Mouse (Mus musculus): ENCODE results near the gene Smpd4.

- TF ChIP-seq POLR2A (IDR thresholded peaks at IDR 0.05; ENCODE audit: control insufficient read depth, extremely low read depth, insufficient read depth, low read length, poor library complexity) (no peak), CTCF (IDR thresholded peaks at IDR 0.05; ENCODE audit: borderline replicate concordance, control insufficient read depth, extremely low read depth, insufficient read depth, low read length, poor library complexity) (peak; percentile 62; the same call in 1 of the 2 replicates)
Observed at GRCm38 (mm10) chr16:17583064-17583463, 36.1 kb upstream of the Smpd4 start, which contains the start of gene Slc7a4.

Measured in thymus, adult 2 months (tissue).